Mouse (Mus musculus): Measurements from ENCODE around the gene Gm20498.

The Gm20498 gene

GRCm38 (mm10) chr12:81332875-81333421, 199.8 kb downstream of the Gm20498 start, which contains the start of gene Slc8a3:
TSS of gene Slc8a3 (minus strand) at chr12:81333180.
- DNase-seq (ENCODE audit: low spot score in 2 of 2): no peak

DNA sequence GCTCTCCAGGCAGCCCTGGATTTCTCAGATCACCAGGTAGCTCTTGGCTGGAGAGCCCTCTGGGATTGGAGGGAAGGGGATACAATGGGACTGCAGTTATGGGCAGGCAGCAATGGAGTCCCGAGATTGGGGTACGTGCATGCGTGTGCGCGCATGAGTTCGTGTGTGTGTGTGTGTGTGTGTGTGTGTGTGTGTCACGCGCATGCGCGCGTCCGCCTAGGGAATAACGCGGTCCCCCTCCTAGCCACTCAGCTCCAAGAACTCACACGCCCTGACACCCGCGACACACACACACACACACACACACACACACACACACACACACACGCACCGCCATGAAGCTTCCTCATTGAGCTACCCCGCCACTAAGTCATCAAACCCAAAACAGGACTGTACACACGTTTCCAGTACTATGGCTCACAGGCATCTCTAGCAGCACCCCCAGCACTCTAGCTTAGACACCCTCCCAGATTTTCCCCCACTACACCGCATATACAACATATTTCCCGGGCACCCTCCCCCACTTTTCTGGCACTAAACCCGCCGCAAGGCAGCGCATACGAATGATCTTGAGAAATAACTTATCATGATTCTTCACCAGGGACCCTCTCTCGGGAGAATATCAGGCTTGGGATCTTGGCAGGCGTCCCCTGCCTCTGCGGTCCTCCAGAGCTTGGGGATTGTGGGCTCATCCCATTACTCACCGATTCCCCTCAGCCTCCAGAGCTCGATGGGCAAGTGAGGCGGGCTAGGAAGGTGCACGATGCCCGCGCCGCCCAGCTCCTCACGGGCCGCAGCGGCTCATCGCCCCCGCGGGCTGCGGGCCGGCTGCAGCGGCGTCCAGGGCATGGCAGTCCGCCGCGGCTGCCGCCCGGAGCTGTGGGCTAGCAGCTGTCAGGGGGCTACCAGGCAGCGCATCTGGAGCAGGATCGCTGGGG, 200.5 kb downstream of the Gm20498 start:
- DNase-seq (ENCODE audit: low spot score in 2 of 2): no peak

- DNase-seq (ENCODE audit: low spot score in 2 of 2): no peak
Measured at GRCm38 (mm10) chr12:81331046-81331638, 201.6 kb downstream of the Gm20498 start.

- no peak for DNase-seq (ENCODE audit: low spot score in 2 of 2)
Measured at GRCm38 (mm10) chr12:81324991-81325390, 207.7 kb downstream of the Gm20498 start.

- DNase-seq (ENCODE audit: low spot score in 2 of 2): no peak
Measured at GRCm38 (mm10) chr12:81324116-81324515, 208.6 kb downstream of the Gm20498 start.

- DNase-seq (ENCODE audit: low spot score in 2 of 2): no peak
Measured at GRCm38 (mm10) chr12:81321021-81321420, 211.7 kb downstream of the Gm20498 start.

DNA sequence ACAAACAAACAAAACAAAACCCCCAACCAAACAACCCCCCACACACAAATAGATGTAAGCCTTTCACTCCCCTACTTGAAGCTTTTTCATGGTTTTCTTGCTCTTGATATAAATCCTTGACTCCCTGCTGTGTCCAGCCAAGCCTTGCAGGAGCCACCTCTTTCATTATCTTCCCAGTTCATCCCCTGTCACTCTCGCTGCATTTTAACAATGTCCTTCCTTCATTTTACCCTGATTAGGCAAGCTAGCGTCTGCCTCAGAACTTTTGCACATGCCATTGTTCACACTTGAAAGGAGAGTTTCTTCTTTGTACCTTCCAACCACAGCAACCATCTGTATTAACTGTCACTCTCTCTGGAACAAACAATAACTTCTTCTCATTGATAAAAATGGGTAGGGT, 214.9 kb downstream of the Gm20498 start:
- DNase-seq (ENCODE audit: low spot score in 2 of 2): no peak

DNA sequence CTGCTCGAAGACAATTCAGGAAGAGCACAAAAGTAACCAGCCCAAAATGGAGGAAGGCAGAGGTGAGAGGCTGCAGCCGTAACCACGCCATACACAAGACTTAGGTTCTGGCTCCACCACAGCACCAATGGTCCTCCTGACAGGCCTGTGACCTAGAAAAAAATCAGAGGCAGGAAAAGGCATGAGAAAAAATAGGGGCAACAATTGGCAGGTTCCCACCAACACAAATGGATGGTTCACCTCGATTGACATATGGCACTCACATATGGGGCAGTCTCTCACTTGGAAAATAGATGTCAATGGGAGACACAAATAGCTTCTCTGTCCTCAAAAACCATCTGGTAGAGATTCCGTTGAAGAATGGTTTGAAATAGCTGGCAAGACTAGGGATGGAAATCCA, 216.8 kb downstream of the Gm20498 start:
- DNase-seq (ENCODE audit: low spot score in 2 of 2): no peak

All from spleen, postnatal 14 days (tissue).